Mouse (Mus musculus) heart, adult 9 months (tissue): ENCODE results near the gene Dclk3.

Source experiments
- DNase-seq, 2 experiments: peaks; one replicate each; pipeline ENCODE4 v3.0.0; 2022; ENCODE audit warnings: low spot score in 2 of 2

The Dclk3 gene

DNA sequence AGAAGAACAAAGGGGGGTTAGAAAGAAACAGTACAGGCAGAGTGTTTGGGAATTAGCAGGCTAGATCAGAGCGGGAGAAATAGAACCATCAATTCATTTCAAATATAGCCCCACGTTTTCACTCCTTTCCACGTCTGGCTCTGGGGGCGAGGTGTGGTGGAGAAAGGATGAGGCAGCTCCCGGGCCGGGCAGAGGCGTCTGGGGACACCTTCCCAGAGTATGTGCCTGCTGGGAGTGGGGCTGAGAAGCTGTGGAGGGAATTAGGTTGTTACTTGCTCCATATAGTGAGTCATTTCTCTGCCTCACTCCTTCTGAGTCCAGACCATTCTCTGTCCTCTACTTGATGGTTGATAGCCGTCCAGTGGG lies 938 bp downstream of the Dclk3 start:
- DNase-seq = no peak

DNA sequence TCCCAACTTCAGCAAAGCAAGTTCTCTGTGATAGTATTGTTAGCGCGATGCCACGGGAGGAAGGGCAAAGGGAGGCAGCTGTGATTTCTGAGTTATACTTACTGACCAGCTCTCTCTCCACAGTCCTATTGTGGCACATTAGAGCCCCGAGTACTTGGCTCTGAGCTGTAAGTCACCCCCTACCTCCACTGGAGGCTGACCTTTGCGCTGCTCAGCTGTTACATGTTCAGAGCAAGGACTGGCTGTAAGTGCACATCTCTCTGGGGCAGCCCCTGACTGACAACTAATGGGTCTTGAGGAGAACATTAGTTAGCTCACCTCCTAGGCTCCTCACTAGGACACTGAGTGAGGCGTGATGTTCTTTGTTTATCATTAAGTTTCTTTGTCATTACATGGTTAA lies 1.6 kb downstream of the Dclk3 start:
- no peak for DNase-seq

DNA sequence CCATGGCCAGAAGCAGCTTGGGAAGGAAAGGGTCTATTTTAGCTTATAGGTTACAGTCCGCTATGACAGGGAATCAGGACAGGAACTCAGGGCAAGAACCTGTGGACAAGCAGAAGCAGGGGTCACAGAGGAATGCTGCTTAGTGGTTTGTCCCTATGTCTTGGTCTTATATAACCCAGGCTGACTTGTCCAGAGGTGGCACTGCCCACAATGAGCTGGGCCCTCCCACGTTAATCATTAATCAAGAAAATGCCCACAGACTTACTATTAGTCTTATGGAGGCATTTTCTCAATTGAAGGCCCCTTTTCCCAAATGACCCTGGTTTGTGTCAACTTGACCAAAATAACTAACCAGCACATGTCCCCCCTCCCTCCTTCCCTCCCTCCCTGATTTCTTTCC lies 2.3 kb downstream of the Dclk3 start:
- no peak for DNase-seq

DNA sequence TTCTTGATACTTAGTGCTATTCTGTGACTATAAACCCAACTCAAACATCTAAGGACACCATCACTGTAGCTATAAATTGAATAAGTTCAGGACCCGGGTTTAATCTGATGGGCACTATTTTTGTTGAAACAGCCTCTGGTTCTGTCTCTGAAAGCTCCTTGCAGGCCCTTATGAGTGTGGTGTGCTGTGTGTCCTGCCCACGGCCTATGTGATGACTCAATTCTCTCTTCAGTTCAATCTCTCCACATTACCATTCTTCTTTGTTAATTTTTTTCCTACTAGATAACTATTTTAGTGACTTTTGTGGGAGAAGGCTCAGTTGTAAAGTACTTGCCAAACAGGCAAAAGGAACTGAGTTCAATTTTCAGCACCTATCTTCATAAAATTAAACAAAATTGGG lies 7.3 kb downstream of the Dclk3 start:
- no peak for DNase-seq

DNA sequence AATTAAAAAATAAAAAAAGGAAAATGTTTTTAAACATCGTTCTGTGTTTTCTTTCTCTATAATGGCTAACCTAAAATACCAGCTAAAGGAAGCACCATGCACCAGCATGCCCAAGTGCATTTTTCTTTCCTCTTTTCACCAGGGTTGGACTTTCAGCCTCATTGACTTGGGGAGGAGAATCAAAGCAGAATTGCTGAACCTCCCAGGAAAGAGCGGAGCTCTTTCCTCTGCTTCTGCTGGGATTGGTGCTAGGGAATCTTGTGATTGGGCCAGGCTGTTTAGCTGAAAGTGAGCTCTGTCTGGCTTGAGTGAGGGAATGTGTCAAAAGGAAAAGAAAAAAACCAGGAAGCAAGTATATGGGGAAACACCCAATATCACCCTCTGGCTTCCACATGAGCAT lies 10.1 kb downstream of the Dclk3 start:
- DNase-seq = no peak

DNA sequence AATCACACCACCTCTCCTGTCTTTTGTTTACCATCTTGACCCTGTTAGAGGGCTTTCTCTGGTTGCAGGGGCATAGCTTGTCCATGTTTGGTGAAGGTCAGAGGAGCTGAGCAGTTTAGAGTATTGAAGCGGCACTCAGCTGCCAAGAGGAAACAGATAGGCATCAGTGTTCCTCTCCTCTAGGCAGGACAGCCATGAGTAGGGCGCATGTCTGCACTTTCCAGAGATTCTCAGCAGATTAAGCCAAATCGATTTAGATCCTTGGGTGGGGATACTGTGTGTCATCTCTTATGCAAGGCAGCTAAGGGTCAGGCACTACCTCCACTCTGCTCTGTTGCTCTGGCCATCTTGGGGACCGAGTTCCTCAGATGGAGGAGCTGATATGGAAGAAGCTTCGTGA lies 11.0 kb downstream of the Dclk3 start:
- DNase-seq = no peak

DNA sequence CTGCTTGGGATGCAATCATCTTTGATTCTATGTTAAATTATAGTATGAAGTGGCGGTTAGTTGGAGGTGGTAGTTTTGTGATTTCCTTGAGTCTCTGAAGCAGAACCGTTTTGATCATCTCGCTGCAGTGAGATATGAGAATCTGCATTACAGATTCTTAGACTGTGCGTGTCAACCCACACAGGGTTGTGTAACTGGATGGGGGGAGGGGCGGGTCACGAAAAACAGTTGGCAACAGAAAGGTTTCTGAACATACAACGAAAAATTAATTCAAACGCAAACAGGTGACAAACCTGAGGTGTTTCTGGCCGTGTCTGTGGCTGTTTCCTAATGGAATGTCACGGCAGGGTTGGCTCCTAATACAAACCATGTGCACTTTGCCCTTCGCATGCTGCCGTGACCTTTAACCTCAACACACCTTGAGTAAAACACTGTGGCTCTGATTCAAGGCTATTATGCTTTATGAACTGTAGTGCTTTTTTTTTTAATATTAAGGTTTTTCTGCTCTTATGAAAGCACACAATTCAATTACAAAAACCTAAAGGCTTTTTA lies 12.0 kb downstream of the Dclk3 start:
- DNase-seq = no peak

DNA sequence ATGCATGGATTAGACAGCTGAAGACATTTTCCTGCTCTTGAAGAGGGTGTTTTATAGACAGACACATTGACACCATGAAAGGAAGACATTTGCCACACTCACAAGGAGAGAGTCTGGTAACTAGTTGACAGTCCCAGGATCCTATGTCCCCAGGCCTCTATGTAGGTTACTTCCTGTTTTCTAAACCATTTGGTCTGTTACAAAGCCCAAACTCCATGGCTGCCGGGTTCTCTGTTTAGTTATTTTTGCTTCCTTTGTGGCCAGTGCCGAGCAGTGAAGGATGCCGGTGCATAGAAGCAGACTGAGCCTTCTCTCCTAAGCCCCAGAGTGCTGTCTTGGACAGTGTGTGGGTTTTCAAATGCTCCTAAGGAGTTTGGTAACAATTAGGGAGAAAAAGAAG lies 15.0 kb downstream of the Dclk3 start:
- DNase-seq = no peak

DNA sequence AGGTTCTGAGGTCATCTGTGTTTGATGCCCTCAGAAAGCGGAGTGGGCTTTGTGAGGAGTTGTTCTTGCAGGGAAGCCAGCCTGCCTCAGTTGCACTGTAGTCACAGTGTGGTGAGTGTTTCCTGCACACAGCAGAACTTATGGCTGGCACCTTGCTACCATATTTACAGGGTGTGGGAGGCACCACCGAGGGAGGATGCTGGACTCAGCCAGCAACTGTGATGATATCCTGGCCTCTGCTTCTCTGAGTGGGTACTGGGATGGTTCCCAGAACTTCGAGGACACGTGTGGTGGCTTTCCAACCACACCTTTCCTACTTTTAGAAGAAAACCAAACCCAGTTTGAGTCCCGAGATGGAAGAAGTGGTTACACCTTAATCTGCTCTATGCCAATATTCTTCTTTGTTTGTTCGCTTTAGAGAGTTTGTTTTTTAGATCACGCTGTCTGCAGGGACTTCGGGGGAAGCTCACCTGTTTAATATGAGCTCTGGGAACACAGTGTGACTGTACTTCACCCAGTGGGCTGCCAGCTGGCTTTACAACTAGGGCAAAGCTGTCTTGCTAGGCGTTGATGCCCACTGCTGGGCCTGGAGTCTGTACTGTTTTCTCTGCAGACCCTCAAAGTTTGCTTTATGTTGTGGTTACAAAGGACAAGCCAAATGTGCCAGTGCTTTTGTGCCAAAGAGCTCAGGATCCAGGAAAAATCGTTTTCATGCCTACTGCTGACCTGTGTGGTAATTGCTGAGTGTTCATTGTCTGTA lies 18.5 kb downstream of the Dclk3 start:
- no peak for DNase-seq

DNA sequence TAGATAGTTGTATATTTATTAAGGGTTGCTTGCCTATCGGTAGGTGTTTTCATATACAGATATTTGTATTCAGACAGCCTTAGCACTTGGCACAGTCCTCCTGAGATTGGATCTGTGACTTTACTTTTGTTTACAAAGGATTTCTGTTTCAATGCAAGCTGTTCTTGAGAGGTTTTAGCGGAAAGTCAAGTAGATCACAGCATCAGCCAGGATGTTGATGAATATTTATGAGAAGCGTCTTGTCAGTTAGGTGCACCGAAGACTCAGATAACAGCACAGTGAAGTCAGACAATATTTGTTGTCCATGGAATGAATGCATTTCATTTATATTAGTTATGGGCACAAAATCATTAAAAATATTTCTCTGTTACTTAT lies 19.0 kb downstream of the Dclk3 start:
- no peak for DNase-seq

DNA sequence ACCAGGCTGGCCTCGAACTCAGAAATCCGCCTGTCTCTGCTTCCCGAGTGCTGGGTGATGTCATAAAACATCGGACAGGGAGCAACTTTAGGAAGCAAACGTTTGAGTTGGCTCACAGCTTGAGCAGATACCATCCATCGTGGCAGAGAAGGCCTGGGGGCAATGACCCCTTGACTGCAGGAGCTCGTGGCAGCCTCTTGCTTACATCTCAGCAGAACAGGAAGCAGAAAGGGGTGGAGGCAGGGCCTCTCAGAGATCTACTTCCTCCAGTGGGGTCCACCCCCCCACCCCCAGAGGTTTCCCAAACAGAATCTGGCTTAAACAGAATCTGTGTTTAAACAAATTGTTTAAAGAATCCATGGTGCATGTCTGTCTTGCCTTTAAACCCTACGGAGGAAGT lies 20.6 kb downstream of the Dclk3 start:
- no peak for DNase-seq

DNA sequence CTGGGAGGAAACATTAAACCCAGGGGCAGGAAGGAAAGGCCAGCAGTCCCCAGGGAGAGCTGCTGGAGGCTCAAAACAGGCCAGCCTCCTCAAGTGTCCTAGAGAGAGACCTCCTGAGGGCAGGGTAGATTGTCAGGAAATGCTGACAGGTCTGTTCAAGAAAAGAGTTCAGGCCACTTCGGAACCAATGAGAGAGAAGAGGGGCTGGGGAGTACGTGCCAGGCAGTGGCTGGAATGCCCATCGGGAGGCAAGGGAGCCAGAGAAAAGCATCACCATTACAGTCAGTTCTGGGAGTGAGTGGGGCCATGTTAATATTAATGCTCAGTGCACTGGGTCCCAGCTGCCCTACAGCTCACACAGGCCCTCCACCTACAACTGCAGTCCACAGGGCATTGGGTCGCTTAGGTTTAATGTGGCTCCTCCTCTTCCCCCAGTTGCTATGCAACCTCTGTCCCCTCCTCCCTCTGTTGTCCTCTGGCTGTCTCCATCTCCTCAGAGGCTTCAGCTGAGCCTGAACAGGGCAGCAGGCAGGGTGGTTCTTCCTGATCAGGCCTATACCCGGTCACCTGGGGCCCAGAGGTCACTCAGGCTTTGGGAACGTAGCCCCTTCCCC lies 21.4 kb downstream of the Dclk3 start:
- DNase-seq = no peak

DNA sequence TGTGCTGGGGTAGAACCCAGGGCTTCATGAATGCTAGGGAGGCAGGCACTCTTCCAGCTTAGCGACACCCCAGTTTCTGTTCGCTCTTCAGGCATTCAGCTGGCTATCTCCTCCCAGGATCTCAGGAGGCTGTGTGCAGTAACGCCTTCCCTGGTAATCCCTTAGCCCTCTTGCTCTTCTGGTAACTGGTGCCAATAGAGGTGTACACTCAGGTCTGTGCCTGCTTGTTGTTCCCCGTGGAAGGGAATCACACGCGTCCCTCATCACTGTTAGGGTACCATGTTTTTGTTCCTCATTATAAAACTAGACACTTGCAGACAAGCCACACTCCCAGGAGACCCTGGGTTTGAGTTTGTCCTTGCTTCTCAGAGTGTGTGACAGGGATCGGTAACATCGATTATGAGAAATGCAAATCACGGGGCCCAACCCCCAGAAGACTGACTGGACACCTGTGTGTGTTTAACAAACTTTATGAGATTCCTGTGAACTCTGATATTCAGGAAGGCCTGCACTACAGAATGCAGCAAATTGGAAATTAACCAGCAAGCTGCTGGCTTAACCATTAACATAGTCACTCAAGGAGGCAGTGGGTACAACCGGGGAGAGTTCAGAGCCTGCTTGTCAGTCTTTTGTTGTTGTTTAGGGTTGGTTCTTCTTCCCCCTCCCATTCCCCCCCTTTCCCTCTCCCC lies 22.7 kb downstream of the Dclk3 start:
- no peak for DNase-seq

DNA sequence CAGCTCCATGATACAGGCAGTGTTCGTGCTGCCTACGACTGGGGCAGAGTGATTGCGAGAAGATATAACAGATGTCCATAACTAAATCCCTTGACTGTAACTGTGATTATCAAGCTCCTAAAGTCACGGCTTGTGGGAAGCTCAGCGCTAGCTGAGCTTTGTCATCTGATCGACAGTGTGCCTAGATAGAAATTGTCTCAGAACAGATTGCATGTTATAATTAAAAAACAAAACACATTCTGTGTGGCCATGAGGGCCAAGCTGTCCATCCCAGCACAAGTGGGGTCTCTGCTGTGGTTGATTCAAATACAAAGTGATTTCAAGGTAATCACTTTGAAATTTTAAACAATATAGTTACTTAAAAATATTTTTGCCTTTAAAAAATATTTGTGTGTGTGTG lies 26.8 kb downstream of the Dclk3 start:
- no peak for DNase-seq

DNA sequence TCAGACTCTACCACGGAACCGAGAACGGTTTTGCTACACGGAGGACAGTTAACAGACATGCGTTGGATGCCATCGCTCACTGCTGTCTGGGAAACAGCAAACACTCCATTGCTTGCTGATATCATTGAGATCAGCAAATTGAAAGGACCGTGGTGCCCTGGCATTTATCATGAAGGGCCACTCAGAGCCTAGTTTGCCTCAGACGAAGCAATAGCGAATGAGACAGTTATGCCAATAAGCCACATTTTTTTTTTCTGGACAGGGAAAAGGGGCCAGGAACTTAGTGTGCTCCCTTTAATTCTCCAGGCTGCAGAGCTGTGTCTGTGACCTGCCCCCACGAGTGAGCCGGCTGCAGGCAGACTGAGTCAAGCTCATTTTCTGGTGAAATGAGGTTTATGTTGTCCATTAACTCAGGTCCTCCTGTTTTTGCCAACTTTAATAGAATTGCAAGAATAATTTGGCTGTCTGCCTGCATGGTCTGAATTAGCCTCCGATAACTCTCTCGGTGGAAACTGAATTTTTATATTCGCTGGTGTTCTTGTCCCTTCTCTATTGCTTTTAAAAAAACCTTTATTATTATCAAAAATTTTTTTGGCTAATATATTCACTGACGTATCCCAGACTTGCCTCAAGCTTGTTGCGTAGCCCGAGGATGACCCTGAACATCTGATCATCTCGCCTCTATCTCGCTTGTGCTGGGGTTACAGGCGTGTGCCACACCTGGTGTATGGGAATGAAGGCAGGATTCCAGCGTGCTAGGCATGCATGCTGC lies 35.0 kb downstream of the Dclk3 start:
- DNase-seq = no peak

DNA sequence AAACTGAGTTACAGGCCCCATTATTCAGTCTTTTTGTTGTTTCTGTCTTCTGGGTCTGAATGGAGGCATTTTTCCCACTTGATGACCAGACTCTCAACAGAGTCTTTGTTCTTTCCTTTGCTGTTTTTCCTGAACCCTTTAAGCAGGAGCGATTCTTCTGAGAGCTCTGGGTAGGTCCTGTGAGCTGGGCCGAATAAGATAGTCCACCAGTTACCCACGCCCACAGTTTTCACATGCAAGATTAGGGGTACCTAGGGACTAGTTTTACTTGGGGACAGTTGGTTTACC lies 35.5 kb downstream of the Dclk3 start:
- DNase-seq = no peak

DNA sequence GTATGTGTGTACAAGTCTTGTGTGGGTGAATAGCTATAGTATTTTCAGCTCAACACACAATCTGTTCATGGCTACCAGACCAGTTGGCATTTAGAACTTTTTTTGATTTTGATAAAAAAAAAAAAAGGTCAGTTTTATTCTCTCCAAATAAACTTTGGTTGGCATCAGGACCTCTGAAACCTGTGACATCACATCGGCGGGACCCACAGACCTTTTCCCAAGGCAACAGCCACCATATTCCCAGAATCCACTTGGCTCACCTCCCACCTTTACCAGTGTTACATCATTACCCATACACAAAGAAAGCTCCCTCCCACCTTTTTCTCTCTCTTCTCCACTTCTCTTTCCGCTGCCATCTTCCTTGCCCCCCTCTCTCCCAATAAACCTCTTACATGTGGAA lies 36.4 kb downstream of the Dclk3 start:
- DNase-seq = no peak

DNA sequence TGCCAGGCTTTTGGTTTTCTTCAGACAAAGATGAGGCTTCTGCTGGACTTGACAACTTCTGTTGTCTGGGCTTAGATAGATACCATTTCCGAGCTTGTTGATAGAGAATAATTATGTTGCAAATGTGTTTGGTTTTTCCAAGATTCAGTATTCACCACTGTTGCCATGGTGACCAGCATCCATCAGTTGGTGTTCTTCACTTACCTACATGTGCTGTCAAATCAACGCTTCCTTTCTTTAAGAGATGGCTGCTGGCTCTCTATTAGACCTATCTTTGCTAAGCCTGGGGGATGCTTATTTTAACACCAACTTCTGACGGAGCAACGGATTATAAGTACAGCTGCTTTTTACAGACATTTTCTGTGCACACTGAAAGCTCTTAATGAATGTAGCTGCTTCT lies 37.1 kb downstream of the Dclk3 start:
- DNase-seq = no peak

DNA sequence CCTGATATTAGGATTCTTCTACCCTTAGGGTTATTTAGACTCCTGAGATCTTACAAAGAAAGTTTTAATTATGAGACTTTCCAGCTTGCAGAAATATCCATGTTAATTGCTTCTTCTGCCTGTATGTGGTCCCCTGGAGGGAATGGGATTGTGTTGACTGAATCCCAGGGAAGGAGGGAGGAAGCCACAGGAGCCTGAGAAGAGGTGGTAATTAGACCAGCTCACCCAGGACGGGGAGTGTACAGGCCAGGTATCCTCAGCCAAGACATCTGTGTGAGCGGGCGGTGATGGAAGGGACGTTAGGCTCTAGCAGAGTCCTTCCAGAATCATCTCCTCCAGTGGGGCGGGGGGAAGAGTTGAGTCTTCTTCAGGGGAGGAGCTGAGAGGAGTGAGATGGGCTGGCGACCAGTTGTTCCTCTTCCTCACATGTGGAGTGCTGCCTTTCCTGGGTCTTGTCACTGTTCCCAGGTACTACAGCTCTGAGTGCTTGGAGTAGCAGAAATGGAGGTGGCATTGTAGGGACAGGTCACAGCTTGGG lies 37.7 kb downstream of the Dclk3 start:
- DNase-seq = no peak

DNA sequence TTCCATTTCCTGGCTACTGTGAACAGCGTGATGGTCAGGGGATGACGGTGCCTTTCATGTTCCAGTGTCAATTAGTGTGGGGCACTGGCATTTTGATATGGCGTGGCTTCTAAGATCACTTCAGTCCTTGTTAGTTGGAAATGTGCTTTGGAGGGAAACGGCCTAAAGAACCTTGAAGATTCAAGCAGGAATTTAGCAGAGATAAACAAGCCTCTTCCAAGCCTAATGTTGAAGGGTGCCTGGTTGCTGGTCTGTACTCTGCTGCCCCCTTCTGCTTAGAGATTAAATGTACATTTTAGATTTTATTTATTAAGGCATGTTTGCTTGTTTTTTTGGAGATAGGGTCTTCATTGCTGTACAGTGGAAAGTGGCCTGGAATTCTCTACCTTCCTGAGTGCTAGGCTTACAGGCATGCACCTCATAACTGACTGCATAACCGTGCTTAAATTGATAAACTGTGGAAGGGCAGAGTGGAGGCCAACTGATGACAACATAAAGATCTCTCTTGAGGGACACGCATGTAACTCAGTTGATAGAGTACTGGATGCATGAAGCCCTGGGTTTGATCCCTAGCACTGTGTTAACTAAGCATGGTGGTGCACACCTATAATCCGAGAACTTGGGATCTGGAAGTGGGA lies 40.1 kb downstream of the Dclk3 start:
- no peak for DNase-seq

DNA sequence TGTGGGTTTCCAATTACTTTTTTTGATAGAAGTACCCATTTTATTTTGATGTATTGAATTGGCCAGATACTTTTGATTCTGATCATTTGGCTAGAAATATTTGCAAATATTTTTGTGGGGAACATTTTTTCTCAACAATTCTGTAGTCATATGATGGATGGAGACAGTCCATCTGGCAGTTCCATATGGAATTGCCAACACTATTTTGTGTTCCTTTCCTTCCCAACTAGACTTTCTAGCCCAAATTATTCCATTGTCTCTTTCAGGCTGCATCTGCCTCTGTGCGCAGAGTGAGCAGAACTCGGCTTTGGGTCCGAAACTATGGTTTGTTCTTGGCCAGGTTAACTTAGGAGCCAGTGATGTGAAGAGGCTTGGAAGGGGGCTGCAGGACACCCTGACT lies 42.1 kb downstream of the Dclk3 start:
- DNase-seq = no peak
